Mouse (Mus musculus) hindlimb bud, embryonic 11.5 days (tissue): ENCODE data around the gene Atp6v0a1.

Source experiments
- DNase-seq: peaks from one replicate; pipeline ENCODE4 v3.0.0-alpha.2; 2012; ENCODE audit warnings: low read depth, low spot score; ENCODE audit errors: extremely low spot score

The Atp6v0a1 gene

GRCm38 (mm10) chr11:101083083-101083697, 73.9 kb downstream of the Atp6v0a1 start:
- DNase-seq, result no peak

DNA sequence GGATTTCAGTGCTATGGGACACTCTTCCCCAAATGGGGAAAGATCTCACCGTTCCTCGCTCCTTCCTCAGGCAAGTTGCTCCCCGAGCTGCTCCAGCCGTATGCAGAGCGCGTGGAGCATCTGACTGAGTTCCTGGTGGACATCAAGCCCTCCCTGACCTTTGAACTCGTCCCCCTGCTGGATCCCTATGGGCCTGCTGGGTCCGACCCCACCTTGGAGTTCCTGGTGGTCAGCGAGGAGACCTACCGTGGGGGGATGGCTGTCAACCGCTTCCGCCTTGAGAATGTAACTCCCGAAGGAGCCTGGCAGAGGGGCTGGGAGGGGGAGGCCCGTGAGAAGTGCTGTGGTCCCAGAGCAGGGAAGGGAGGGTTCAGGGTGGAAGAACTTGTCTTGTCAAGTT, 75.0 kb downstream of the Atp6v0a1 start:
- no peak for DNase-seq

GRCm38 (mm10) chr11:101084811-101085210, 75.6 kb downstream of the Atp6v0a1 start:
- no peak for DNase-seq

DNA sequence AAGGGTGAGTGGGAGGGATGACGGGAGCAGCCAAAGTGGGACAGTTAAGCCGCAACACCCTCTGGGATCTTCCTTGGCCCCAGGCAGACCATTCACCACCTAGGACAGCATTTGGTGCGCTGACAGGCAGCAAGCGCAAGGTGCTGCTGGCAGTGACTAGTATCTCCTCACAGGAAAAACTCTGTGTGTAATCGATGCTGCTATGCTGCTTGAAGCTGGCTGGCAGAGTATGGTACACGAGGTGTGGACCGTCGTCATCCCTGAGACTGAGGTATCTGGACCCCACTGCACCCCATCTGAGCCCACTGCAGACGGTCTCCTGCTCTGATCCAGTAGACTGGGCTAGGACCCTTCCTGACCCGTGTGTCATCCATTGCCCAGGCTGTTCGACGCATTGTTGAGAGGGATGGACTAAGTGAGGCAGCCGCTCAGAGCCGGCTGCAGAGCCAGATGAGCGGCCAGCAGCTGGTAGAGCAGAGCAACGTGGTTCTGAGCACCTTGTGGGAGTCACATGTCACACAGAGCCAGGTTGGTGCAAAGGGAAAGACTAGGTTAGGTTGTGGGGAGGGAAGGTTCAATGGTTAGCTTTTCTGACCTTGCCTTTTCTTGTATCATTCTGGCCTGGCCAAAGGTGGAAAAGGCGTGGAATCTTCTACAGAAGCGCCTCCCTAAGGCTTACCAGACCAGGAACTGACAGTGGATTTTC, 76.5 kb downstream of the Atp6v0a1 start:
- no peak for DNase-seq

DNA sequence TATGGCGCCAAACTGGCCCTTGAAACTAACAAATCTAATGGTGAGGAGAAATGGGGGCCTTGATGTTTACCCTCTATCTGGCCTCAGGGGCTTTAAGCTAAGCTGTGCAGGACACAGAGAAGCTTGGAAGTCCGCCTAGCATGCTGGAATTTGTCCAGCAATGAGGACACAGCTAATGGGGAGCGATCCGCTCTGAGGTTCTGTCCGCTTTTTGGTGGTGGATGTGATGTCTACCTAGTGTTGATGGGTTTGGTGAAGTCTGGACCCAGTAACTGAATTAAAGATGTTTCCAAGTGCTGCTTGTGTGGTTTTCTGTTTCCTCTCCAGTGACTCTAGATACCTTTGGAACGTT, 77.0 kb downstream of the Atp6v0a1 start:
- DNase-seq, result no peak

GRCm38 (mm10) chr11:101086756-101087681, 77.8 kb downstream of the Atp6v0a1 start, which contains the start of gene Mlx:
TSS of gene Mlx (plus strand) at chr11:101087277.
- peak; percentile 81 for DNase-seq

DNA sequence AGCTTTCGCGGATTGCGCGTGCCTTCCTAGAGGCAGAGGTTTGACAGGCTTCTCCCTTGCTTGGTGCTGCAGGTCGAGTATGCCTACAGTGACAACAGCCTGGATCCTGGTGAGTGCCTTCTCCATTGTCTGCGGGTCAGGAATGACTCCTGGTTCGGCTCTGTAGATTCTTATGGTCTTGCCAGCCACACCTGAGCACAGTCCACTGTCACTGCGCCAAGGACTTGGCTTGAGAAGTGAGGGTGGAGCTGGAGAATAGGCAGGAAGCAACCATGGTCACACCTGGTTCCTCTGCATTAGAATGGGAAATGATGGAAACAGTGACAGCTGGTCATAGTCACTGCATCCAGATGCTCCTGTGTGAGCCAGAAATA, 78.4 kb downstream of the Atp6v0a1 start:
- DNase-seq, result no peak

- no peak for DNase-seq
Observed at GRCm38 (mm10) chr11:101089931-101090330, 80.7 kb downstream of the Atp6v0a1 start.

DNA sequence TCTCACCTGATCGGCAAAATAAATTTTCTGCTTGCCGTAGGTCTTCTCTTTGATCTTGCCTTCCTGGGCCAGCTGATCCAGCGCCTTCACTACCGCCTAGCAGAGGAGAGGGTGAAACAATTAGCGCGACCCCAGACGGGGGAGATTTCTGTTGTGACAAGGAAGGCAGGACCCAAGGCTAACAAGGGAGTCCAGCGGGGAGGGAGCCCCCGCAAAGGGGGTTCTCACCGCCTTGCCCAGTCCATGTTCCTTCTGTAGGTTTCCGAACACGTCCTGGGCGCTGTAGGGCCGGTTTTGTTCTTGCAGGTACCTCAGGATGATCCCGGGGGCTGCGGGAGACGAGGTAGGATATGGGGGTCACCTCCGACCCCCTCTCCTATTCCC, 85.7 kb downstream of the Atp6v0a1 start:
- DNase-seq, result no peak

- DNase-seq, result peak; percentile 95
Observed at GRCm38 (mm10) chr11:101095314-101096024, 86.2 kb downstream of the Atp6v0a1 start, which contains the start of gene Psmc3ip. TSS of gene Psmc3ip (minus strand) at chr11:101095436.

DNA sequence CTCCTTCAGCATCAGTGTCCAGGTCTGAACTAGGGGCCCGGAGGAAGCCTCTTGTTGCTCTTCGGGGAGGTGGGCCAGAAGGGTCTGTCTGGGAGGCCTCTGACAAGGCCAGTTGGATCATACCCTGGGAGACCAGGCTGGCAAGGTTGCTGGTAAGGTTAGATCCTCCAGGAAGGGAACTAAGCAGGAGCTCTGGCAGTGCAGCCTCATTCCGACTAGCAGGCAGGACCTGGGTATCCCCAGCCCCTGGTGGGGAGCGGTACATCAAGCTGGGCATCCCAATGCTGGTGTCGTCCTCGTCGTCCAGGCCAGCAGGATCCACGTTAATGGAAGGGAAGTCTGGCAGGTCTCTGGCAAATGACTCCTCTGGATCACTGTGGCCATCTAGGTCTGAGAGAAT, 89.0 kb downstream of the Atp6v0a1 start:
- no peak for DNase-seq

DNA sequence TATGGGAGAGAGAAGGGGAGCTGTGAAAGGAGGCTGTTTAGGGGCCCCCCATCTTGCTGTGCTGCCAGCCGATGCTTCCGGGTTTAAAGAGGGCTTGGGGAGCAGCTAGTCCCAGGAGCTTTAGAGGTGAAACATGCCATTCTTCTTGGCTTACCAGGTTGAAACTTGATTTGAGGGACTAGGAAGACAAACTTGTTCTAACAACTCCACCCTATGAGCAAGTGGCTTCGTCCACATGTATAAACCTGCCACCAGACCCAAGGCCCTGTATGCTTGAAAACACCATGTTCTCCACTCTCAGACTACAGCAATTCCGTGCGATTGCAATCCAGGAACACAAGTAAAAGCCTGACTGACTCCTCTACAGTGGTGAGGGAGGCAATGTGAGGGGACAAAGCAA, 93.8 kb downstream of the Atp6v0a1 start:
- no peak for DNase-seq

DNA sequence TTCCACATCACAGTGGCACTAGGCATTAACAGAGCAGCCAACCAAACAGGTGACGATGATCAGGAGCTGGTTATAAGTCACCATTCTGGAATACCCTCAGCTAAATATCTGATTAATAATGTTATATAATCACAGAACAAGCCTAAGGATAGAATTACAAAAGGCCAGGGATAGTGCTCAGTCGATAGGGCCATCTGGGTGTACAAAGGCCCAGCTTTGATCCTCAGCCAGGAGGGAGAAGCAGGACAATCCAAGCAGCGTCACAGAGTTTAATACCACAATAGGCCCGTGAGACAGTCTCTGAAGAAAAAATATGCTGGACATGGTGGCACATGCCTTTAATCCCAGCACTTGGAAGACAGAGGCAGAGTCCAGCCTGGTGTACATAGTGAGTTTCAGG, 100.1 kb downstream of the Atp6v0a1 start:
- no peak for DNase-seq

- DNase-seq, result no peak
Observed at GRCm38 (mm10) chr11:101110708-101111107, 101.5 kb downstream of the Atp6v0a1 start.

- DNase-seq, result no peak
Observed at GRCm38 (mm10) chr11:101111178-101111577, 101.9 kb downstream of the Atp6v0a1 start.

GRCm38 (mm10) chr11:101112186-101112585, 102.9 kb downstream of the Atp6v0a1 start:
- DNase-seq, result no peak
